Mouse (Mus musculus) heart, embryonic 12.5 days (tissue): ENCODE results near the gene Atoh8. TPM values are rescaled to one million over a fixed set of nuclear protein-coding genes. Genes with fewer than 3 reads are reported as not detected.
A peak's percentile ranks its signal among the peaks of the same experiment; 100 is the strongest.

Experiments
- ATAC-seq: fragments of 200-750 bp; cut with Nextera tagmentation; 2 replicates; pipeline ENCODE4 v1.8.0; 2017; ENCODE audit warnings: moderate TSS enrichment, moderate library complexity; ENCODE audit not compliant: insufficient number of reproducible peaks, low FRiP score
- H3K27ac ChIP-seq: fragments of 300-500 bp; sonication (generic); 2 replicates; pipeline ENCODE4 v1.5.1; 2016; ENCODE audit warnings: mild to moderate bottlenecking, moderate library complexity; ENCODE audit not compliant: poor library complexity, severe bottlenecking
- H3K27me3 ChIP-seq: fragments of 300-500 bp; sonication (generic); replicated peaks from 2 replicates; pipeline ENCODE4 v1.6.1; 2016; ENCODE audit warnings: mild to moderate bottlenecking, moderate library complexity
- H3K36me3 ChIP-seq: fragments of 300-500 bp; sonication (generic); 2 replicates; pipeline ENCODE4 v1.6.1; 2016; ENCODE audit warnings: mild to moderate bottlenecking, moderate library complexity
- H3K4me1 ChIP-seq: fragments of 300-500 bp; sonication (generic); replicated peaks from 2 replicates; pipeline ENCODE4 v1.6.1; 2016; ENCODE audit warnings: mild to moderate bottlenecking
- H3K4me2 ChIP-seq: fragments of 300-500 bp; sonication (generic); 2 replicates; pipeline ENCODE4 v1.6.1; 2016; ENCODE audit warnings: mild to moderate bottlenecking, moderate library complexity
- H3K4me3 ChIP-seq: fragments of 300-500 bp; sonication (generic); 2 replicates; pipeline ENCODE4 v1.5.1; 2016; ENCODE audit warnings: mild to moderate bottlenecking
- H3K9ac ChIP-seq: fragments of 300-500 bp; sonication (generic); 2 replicates; pipeline ENCODE4 v1.6.1; 2016; ENCODE audit warnings: mild to moderate bottlenecking, moderate library complexity
- H3K9me3 ChIP-seq: fragments of 300-500 bp; sonication (generic); replicated peaks from 2 replicates; pipeline ENCODE4 v1.6.1; 2016; ENCODE audit warnings: mild to moderate bottlenecking, moderate library complexity
- WGBS: fragments of 180-500 bp; shearing (Covaris S2); methylation state at CpG from one replicate; pipeline ENCODE4 v1.1.7; 2016; 5-methylcytosine and 5-hydroxymethylcytosine counted together
- polyA plus RNA-seq: library from polyadenylated mRNA; unstranded; fragments of >200 nt; fragmentation: Nextera tagmentation; extraction: Ambion mirVana; gene quantifications from 2 replicates; pipeline ENCODE4 v1.2.1, GENCODE M21; 2016

Atoh8 gene
- polyA plus RNA-seq, 1 experiment from 2014 or later = 14.9 TPM

GRCm38 (mm10) chr6:72225686-72226085, 9.7 kb downstream of the Atoh8 start:
- H3K4me2 ChIP-seq = no peak overlapping the region
- H3K4me3 ChIP-seq = no peak overlapping the region
- ATAC-seq = no peak
- WGBS = 47% methylated on average over 3 of the region's 3 CpGs
- H3K9ac ChIP-seq = no peak overlapping the region
- H3K4me1 ChIP-seq = peaks cover 52% of the 10 kb centered on the region
- H3K27ac ChIP-seq = no peak overlapping the region
- no peaks in the 10 kb centered on the region for H3K36me3 ChIP-seq
- H3K9me3 ChIP-seq = no peaks in the 10 kb centered on the region
- H3K27me3 ChIP-seq = 0 out of 2 replicates have a peak, but pooled peaks cover 8% of the 10 kb centered on the region

DNA sequence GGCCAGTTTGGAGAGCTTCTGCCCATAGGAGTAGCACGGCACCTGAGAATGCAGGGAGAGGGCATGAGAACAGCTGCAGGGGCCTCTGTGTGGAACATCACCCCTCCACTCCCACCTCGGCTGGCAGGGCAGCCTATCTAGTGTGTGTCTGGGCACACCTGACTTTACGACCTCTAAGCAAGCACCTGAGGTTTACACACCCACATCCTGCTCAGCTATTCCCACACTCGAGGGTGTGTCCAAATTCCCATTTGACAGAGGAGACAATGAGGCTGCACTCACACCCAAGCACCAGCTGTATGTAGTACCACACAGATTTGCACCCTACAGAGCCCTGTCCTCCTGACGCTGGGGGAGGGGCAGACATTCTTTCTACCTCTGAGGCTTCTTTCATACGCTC, 11.5 kb downstream of the Atoh8 start:
- Histone ChIP-seq H3K9ac (no peak overlapping the region), H3K27me3 (0 out of 2 replicates have a peak, but pooled peaks cover 3% of the 10 kb centered on the region), H3K4me2 (no peak overlapping the region), H3K4me3 (no peak overlapping the region), H3K9me3 (no peaks in the 10 kb centered on the region), H3K27ac (no peak overlapping the region), H3K4me1 (peaks cover 63% of the 10 kb centered on the region), H3K36me3 (no peaks in the 10 kb centered on the region)
- 70% methylated on average over 6 of the region's 6 CpGs for WGBS
- ATAC-seq = no peak

DNA sequence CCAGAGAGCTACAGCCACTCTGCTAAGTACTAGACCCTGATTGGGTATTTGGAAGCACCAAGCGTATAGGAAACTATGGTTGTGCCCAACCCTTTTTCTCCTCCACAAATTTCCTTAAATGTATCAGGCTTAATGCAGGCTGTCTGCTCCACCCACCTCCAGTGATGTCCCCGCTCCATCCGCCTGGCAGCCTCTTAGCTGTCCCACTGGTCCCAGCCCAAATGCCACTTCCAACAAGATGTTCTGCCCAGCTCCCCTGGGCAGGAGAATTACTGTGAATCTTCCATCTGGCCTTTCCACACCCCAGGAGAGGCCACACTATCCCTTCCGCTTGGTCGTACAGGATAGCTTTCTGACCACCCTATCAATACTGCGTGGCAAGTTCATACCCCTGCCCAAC, 12.5 kb downstream of the Atoh8 start:
- 0 out of 2 replicates have a peak overlapping the region, but pooled peaks have one; percentile 39 for H3K9ac ChIP-seq
- H3K36me3 ChIP-seq = no peaks in the 10 kb centered on the region
- 84% methylated on average over 6 of the region's 6 CpGs for WGBS
- ATAC-seq = no peak
- no peak overlapping the region for H3K4me3 ChIP-seq
- peaks cover 65% of the 10 kb centered on the region for H3K4me1 ChIP-seq
- H3K27me3 ChIP-seq = no peaks in the 10 kb centered on the region
- no peaks in the 10 kb centered on the region for H3K9me3 ChIP-seq
- peak overlapping the region; percentile 52 for H3K4me2 ChIP-seq
- peak overlapping the region; percentile 52; the same call in 1 of the 2 replicates for H3K27ac ChIP-seq

DNA sequence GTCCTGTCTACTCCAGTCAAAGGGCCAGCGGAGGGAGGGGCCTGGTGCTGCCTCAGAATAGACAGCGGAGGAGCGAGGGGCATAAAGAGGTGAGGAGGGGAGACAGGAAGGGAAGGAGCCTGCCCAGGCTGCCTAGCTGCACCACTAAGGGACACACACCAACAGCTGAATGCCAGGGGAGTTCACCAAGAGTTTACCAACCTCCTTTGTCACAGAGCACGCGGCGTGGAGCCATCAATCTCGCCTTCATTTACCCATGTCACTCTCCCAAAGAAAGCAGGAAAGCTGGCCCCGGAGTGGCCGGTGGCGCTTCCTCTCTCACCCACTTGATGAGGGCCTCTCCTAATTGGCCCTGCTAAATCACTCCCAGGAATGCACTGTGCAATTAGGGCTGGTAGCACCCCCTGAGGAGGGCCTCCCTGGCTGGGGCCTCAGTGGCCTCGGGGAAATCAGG, 13.1 kb downstream of the Atoh8 start:
- Histone ChIP-seq H3K9ac (peak overlapping the region; percentile 39), H3K9me3 (no peaks in the 10 kb centered on the region), H3K4me1 (peaks cover 67% of the 10 kb centered on the region), H3K4me3 (peak overlapping the region; percentile 29), H3K27me3 (no peaks in the 10 kb centered on the region), H3K36me3 (no peaks in the 10 kb centered on the region), H3K27ac (peak overlapping the region; percentile 52; the same call in 1 of the 2 replicates), H3K4me2 (peak overlapping the region; percentile 52)
- WGBS = 13% methylated on average over 11 of the region's 11 CpGs
- ATAC-seq = peak; percentile 44; the same call in 1 of the 2 replicates

DNA sequence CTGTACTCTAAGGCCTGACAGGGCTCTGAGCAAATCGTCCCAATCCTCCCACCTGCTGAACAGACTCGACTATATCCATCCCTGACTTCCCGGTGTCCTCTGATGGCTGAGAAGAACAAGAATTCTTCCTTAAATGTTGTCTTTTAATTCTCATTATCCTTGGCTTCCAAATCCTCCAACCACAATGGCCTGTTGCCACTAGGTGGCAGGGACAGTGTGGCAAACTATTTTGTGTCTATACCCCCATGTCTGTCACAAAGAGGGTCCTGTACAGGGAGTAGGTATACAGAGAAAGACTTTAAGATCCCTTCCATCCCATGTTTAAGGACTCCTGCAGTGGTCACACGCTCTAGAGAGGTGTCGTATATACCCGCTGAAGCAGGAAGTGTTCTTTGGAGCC, 14.1 kb downstream of the Atoh8 start:
- 0 out of 2 replicates have a peak overlapping the region, but pooled peaks have one; percentile 39 for H3K9ac ChIP-seq
- no peak overlapping the region for H3K4me3 ChIP-seq
- H3K4me2 ChIP-seq = peak overlapping the region; percentile 52
- no peaks in the 10 kb centered on the region for H3K9me3 ChIP-seq
- H3K36me3 ChIP-seq = no peaks in the 10 kb centered on the region
- no peak overlapping the region for H3K27ac ChIP-seq
- H3K4me1 ChIP-seq = peaks cover 73% of the 10 kb centered on the region
- no peak for ATAC-seq
- 48% methylated on average over 6 of the region's 6 CpGs for WGBS
- H3K27me3 ChIP-seq = no peaks in the 10 kb centered on the region

GRCm38 (mm10) chr6:72219549-72219948, 15.8 kb downstream of the Atoh8 start:
- WGBS = 23% methylated on average over 5 of the region's 5 CpGs
- H3K9me3 ChIP-seq = no peaks in the 10 kb centered on the region
- no peaks in the 10 kb centered on the region for H3K36me3 ChIP-seq
- peaks cover 90% of the 10 kb centered on the region for H3K4me1 ChIP-seq
- H3K4me2 ChIP-seq = no peak overlapping the region; the same call in 1 of the 2 replicates
- no peaks in the 10 kb centered on the region for H3K27me3 ChIP-seq
- H3K4me3 ChIP-seq = no peak overlapping the region
- peak overlapping the region; percentile 26; the same call in 1 of the 2 replicates for H3K9ac ChIP-seq
- ATAC-seq = no peak
- 0 out of 2 replicates have a peak overlapping the region, but pooled peaks have one; percentile 5 for H3K27ac ChIP-seq

DNA sequence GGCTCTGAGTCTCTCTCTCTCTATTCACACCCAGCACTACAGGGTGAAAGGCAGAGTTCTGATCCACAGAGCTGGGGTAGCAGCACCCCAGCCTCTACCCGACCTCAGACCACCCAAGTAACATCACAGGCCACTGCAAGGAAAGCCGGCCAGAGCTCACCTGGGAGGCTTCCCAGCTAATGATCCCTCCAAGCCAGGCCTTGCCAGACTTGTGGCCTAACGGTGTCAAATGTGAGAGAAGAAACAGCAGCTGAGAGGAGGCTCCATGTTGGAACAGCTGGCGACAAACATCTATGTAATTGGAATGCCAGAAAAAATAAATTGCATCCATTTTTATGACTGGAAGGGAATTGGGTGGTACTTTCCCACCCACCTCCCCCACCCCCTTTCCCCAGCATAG, 17.1 kb downstream of the Atoh8 start:
- Histone ChIP-seq H3K27me3 (no peaks in the 10 kb centered on the region), H3K4me1 (peaks cover 96% of the 10 kb centered on the region), H3K4me3 (no peak overlapping the region), H3K9me3 (no peaks in the 10 kb centered on the region), H3K4me2 (no peak overlapping the region), H3K36me3 (no peaks in the 10 kb centered on the region), H3K27ac (peak overlapping the region; percentile 36; the same call in 1 of the 2 replicates), H3K9ac (no peak overlapping the region)
- no peak for ATAC-seq
- WGBS = 61% methylated on average over 4 of the region's 4 CpGs

- H3K4me3 ChIP-seq = no peak overlapping the region
- peak overlapping the region; percentile 95 for H3K27ac ChIP-seq
- H3K4me1 ChIP-seq = peaks cover 96% of the 10 kb centered on the region
- no peak for ATAC-seq
- H3K4me2 ChIP-seq = peak overlapping the region; percentile 60
- H3K9ac ChIP-seq = peak overlapping the region; percentile 51
- no peaks in the 10 kb centered on the region for H3K9me3 ChIP-seq
- WGBS = 62% methylated on average over 6 of the region's 6 CpGs
- H3K27me3 ChIP-seq = no peaks in the 10 kb centered on the region
- H3K36me3 ChIP-seq = no peaks in the 10 kb centered on the region
These were observed 18.0 kb downstream of the Atoh8 start for GRCm38 (mm10) chr6:72217415-72217784.

DNA sequence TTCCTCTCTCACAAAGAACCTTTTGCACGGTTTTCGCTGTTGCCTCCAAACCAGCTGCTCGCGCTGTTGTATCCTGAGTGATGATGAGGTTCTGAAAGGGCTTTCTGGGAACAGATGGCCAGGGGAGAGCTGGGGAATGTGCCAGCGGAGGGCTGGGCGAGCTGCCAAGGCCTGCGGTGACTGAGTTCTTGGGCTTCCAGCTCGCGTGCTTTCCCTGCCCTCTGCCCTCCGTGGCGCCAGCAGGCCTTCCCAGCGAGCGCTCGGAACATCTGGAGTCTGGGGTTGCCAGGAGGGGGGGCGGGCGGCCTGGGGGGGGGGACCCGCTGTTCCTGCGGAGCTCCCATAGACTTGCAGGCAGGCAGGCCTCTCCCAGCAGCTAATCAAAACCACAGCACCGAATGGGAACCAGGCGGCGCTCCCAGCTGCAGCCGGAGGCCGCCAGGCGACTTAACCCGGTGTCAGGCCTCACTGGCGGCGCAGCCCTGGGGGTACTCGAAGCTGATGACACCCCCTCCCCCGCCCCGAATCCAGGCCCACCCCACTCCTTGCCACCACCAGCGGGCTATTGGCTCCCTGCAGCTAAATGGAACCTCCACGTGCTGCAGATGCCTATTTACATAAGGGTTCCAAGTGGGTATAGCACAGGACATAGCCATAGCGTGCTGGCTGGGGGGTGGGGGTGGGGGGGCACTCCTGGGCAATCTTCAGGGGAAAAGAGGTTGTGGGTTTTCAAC, 18.5 kb downstream of the Atoh8 start:
- 1% methylated on average over 33 of the region's 33 CpGs for WGBS
- H3K9ac ChIP-seq = peak overlapping the region; percentile 51
- H3K4me1 ChIP-seq = peaks cover 95% of the 10 kb centered on the region
- H3K27me3 ChIP-seq = no peaks in the 10 kb centered on the region
- H3K36me3 ChIP-seq = no peaks in the 10 kb centered on the region
- H3K4me2 ChIP-seq = peak overlapping the region; percentile 60
- peak overlapping the region; percentile 95 for H3K27ac ChIP-seq
- ATAC-seq = peak; percentile 91
- peak overlapping the region; percentile 9; the same call in 1 of the 2 replicates for H3K4me3 ChIP-seq
- no peaks in the 10 kb centered on the region for H3K9me3 ChIP-seq

DNA sequence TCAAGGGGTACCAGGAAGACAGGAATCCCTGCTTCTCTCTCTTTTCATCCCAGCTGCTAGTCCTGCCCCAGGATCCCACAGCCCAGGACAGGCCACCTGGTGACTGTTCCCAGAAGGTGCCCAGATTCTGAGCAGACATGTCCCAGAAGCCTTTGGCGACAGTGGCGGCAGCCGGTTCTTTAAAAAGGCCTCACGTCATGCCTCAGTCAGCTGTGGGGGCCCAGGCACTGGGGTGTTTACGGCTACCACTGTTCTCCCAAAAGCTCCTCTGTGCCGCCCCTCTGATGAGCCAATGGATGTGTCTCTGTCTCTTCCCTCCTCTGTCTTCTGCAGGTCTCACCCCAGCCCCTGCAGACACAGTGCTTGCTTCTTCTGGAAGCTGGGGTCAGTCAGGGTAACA, 19.8 kb downstream of the Atoh8 start:
- WGBS = 16% methylated on average over 6 of the region's 6 CpGs
- H3K9ac ChIP-seq = peak overlapping the region; percentile 55
- H3K4me1 ChIP-seq = peaks cover 93% of the 10 kb centered on the region
- H3K27me3 ChIP-seq = no peaks in the 10 kb centered on the region
- no peaks in the 10 kb centered on the region for H3K36me3 ChIP-seq
- no peak for ATAC-seq
- H3K4me2 ChIP-seq = peak overlapping the region; percentile 60
- no peaks in the 10 kb centered on the region for H3K9me3 ChIP-seq
- H3K4me3 ChIP-seq = no peak overlapping the region
- peak overlapping the region; percentile 95 for H3K27ac ChIP-seq

DNA sequence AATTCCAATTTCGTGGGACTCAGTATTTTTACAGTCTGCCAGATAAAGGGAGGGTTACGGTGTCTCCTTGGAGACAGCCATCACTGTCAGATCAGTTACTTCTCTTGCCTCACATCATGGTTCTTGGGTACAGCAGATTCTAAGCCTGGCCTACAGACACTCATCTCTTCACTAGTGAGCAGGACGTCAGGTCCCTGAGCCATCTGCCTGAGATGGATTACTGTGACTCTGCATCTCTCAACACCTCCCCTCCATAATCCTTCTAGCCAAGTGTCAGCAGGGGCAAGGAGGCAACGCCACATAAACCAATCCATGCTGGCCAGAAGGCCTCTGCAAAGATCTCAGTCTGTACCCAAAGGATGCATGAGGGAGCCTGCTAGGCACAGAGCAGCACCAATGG, 24.0 kb downstream of the Atoh8 start:
- no peak for ATAC-seq
- 61% methylated on average over 4 of the region's 4 CpGs for WGBS
- no peak overlapping the region for H3K4me3 ChIP-seq
- no peak overlapping the region for H3K4me2 ChIP-seq
- peaks cover 58% of the 10 kb centered on the region for H3K4me1 ChIP-seq
- no peak overlapping the region for H3K27ac ChIP-seq
- no peaks in the 10 kb centered on the region for H3K9me3 ChIP-seq
- H3K27me3 ChIP-seq = no peaks in the 10 kb centered on the region
- H3K36me3 ChIP-seq = peaks cover 5% of the 10 kb centered on the region
- no peak overlapping the region for H3K9ac ChIP-seq
